Mouse (Mus musculus): Measurements from ENCODE around the gene Aarsd1.

Aarsd1 gene

DNA sequence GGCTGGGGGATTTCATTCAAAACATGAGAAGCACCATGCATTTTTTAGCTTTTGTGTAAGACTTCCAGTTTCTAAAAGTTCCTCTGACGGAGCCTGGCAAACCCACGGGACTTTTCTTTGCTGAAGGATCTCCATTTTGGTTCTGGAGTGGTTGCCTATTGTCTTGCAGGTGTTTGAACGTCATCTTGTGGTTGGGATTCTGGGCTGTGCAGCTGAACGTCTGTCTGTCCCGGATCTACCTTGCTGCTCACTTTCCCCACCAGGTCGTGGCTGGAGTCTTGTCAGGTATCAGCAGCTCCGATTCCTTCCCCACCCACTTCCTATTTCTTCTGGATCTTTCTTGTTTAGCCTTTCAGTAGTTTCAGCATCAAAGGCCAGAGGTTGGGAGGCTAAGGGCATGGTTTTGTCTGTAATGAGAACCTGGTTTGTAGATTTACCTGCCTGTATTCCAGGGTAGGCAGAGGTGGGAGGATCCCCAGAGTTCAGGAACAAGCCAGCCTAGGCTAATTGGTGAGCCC is 42.9 kb downstream of the Aarsd1 start:
- no peak for DNase-seq (ENCODE audit: low spot score)

DNA sequence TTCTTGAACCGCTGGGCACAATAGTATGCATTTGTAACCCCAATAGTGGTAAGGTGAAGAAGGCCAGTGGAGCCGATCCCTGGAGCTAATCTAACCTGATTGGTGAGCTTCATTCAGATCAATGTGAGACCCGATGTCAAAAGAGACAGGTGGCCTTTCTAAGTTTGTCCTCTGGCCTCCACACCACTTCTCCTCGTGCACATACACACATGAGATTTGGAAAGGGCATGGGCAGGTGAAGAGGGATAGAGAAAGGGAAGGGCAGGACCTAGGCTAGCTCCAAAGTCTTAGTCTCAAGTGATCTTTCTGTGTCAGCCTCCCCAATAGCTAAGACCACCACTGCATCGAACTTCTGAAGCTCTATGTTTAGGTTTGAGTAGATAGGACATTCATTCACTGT is 47.3 kb downstream of the Aarsd1 start:
- no peak for DNase-seq (ENCODE audit: low spot score)

DNA sequence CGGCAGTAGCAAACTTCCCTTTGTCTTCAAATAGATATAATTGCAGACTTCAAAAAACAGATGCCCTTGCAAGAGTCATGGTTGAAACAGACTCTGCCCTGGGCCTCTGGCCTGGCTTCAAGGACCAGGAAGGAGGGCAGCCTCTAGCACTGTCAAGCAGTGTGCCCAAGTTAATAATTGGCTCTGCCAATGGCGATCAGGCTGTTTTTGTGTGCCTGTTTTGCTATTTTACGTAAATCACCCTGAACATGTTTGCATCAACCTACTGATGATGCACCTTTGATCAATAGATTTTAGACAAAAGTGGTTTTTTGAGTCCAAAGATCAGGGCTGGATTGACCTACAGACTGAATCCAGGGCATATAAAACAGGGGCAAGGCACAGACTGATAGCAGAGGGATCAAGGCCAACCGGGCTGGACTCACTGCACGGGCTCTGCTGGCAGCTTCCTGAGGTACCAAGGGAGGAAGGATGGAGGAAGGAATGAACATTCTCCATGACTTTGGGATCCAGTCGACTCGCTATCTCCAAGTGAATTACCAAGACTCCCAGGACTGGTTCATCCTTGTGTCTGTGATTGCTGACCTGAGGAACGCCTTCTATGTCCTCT is 50.0 kb downstream of the Aarsd1 start, which contains the start of gene G6pc:
Gene G6pc (plus strand): TSS at position 236 of the 610 bp plus-strand sequence.
- no peak for DNase-seq (ENCODE audit: low spot score)

- no peak for DNase-seq (ENCODE audit: low spot score)
Observed at GRCm38 (mm10) chr11:101364531-101364931, 52.9 kb downstream of the Aarsd1 start.

- no peak for DNase-seq (ENCODE audit: low spot score)
Observed at GRCm38 (mm10) chr11:101360651-101361113, 56.7 kb downstream of the Aarsd1 start.

GRCm38 (mm10) chr11:101359776-101360175 is 57.6 kb downstream of the Aarsd1 start:
- no peak for DNase-seq (ENCODE audit: low spot score)

GRCm38 (mm10) chr11:101357505-101358182 is 59.8 kb downstream of the Aarsd1 start:
- DNase-seq (ENCODE audit: low spot score): no peak

All from ovary, postnatal 14 days (tissue).